Mouse (Mus musculus) small intestine, adult 2 months (tissue): ENCODE results near the gene Hdac9.

Experiments used
- CTCF ChIP-seq: fragments of 200-500 bp; IDR thresholded peaks from 2 replicates; pipeline ENCODE4 v1.5.1; 2012; ENCODE audit warnings: low read depth, mild to moderate bottlenecking, control low read depth, inconsistent platforms, low read length, moderate library complexity, mixed read lengths; ENCODE audit not compliant: insufficient replicate concordance, insufficient read length; ENCODE audit errors: extremely low read depth
- POLR2A ChIP-seq: fragments of 200-500 bp; IDR thresholded peaks from 2 replicates; pipeline ENCODE4 v1.6.1; 2012; ENCODE audit warnings: low read depth, mild to moderate bottlenecking, control low read depth, inconsistent platforms, low read length, moderate library complexity

DNA sequence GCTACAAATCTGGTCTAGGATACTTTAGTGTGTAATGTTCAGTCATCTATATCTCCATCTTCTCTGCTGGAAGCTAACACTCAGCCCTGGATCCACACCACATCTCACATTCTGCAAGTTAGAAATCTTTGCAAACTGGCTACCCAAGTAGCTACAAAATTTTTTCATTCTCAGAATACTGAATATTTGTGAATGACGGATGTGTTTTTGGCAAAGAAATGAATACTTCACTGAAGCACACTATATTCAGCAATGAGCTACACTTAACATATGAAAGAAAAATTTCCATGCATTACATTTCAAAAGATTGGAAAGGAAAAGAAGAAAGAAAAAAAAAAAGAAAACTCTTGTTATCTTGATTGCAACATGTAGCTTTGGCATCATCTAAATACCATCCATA lies 410.6 kb downstream of the Hdac9 start:
- TF ChIP-seq CTCF (no peak), POLR2A (no peak)
